Mouse (Mus musculus): ENCODE results near the gene Sla2.
"Not testable (repeated sequence)": the region's sequence is repeated elsewhere in the genome, so short reads cannot be mapped to it uniquely, and the experiment has no call there.

Sla2 gene

DNA sequence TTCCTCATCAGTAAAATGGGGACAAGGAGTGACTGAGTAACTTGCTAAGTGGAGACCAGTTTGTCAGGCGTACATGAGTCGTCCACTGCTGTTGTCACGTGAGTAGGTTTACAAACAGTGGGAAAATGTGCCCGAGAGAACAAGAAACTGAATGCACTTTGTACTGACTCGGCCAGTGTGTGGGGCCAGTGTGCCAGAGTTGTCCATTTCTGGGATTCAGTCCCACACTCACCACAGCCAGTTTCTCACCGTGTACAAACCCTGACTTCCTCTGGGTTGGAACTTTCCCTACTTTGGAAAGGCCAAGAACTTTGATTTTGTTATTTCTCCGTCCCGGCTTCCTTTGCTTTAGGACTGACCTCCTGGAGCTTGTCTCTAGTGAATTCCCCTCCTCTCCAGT lies 18.0 kb downstream of the Sla2 start:
- DNase-seq (ENCODE audit: extremely low read depth, low read depth): no peak

DNA sequence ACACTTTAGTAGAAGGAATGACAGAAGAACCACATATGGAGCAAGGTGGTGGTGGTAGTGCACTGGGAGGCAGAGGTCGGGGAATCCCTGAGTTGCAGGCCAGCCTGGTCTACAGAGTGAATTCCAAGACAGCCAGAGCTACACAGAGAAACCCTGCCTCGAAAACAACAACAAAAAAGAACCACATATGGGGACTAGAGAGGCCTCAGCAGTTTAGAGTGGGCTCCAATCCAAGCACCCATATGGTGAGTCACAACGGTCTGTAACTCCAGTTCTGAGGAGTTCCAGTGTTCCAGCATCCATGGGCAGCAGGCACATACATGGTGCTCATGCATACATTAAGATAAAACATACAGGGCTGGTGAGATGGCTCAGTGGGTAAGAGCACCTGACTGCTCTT lies 22.5 kb downstream of the Sla2 start:
- DNase-seq (ENCODE audit: extremely low read depth, low read depth): no peak

DNA sequence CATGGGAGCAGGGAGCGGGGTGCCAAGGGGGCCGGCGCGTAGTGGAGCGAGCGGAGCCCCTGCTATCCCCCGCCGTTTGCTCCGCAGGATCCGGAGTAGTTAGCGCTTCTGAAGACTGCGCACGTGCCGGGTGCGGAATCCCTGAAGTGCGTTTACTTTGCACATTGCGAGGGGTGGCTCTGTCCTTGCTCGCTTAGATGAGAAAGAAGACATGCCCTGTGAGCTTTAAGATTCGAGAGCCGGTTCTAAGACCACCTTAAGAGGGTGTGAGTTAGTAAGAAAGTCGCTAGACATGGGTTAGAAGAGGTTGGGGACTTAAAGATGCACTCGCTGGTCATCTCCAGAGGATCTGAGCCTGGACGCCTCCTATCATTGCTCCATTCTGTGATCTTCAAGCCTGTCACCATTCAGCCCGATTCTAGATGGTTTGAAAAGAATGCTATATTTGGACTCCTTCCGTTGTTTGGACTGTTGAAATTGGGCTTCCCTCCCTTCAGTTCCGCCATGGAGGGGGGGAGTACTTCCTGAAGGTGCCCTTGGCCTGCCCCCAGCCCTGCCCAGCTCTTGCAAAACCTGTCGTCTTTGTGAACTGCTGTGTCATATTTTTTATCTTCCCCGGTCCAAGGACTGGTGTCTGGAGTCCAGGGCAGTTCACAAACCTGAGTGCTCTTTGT lies 23.4 kb downstream of the Sla2 start:
- DNase-seq (ENCODE audit: extremely low read depth, low read depth): peak; percentile 65

DNA sequence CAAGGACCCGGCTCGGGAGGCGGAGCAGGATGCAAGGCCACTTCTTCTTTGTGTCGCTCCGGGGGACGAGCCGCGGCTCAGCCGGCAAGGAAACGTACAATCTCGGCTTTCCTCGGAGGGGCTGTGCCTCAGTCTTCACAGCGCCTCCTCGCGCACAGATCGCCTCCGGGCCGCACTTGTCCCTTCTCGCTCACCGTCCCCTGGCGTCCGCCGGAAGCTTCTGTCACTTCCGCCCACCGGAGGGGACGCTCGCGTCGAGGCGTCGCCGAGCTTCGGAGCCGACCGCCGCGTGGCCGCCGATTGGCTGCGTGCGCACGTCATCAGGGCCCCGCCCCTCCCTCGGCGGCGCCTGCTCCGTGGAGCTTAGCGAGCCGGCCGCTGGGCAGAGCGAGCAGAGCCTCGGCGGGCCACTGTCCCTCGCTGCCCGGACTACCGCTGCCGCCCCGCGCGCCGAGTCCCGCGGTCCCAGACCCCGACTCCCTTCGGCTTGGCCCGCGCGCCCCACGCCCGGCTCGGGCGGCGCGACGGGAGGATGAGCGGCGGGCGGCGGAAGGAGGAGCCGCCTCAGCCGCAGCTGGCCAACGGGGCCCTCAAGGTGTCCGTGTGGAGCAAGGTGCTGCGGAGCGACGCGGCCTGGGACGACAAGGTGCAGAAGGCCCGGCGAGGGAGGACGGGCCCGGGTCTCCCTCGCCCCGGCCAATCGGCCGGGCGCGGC lies 24.1 kb downstream of the Sla2 start, which contains the start of gene Rab5if:
Rab5if (plus strand) TSS at position 357 of the 715 bp plus-strand sequence.
- peak; percentile 89 for DNase-seq (ENCODE audit: extremely low read depth, low read depth)

DNA sequence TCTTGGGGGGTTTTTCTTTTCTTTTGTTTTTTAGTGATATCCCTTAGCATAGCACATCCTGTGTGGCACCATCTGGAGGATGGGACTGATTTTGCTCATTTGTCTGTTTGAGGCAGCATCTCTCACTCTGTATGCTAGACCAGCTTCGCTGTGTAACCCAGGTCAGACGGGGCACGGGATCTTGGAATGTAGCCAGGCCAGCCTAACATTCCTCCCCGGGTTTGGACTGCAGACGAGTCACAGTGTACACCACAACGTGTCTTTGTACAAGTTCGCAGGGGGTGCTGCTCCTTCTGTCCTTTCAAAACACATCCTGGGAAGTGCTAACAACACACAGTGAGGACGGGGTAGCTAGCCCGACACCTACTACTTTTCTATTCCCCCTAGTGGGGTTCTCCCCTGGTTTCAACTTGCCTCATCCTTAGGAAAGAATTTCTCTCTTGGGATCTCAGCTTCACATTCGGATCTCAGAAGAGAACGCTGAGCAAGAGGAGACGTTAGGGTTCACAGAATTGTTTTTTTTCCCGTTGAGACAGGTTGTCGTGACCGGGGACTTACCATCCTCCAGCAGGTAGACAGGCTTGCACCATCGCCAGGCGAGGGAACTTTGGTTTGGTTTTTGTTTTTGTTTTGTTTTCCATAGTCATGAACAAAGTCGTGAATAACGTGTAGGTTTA lies 24.8 kb downstream of the Sla2 start:
- no peak for DNase-seq (ENCODE audit: extremely low read depth, low read depth)

DNA sequence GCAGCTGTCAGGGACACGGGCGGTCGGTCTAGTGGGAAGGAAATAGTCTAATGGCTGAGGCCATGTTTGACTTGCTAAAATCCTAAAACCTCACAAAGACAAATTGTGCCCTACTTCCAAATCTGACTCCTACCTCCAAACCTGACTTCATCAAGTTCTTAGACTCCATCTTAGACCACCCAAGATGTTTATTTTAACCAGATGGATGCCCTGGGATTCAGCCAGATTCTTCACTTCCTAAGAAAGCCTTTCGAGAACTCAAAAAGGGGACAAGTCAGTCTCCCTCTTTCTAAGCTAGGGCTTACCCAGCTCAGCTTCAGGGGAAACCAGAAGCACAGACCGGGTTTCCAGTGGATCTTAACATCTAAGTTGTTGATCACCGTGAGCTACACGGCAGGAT lies 28.3 kb downstream of the Sla2 start:
- no peak for DNase-seq (ENCODE audit: extremely low read depth, low read depth)

DNA sequence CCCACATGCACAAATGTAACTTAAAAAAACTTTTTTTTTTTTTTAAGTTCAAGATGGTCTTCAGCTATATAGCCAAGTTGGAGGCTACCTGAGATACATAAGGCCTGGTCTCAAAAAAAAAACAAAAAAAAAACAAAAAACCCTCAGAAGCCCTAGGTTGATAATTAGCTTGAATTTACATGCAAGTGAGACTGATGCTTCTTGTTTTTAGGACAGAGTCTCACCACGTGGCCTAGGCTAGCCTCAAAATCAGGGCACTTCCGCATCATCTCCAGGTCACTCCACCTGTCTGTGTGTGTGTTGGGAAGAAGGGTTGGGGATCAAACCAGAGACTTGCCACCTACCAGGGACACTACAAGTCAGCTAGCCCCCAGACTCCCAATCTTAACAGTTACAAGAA lies 29.2 kb downstream of the Sla2 start, which contains the start of gene 4930518I15Rik:
4930518I15Rik (minus strand) TSS at position 112 of the 400 bp plus-strand sequence.
- no peak for DNase-seq (ENCODE audit: extremely low read depth, low read depth)

DNA sequence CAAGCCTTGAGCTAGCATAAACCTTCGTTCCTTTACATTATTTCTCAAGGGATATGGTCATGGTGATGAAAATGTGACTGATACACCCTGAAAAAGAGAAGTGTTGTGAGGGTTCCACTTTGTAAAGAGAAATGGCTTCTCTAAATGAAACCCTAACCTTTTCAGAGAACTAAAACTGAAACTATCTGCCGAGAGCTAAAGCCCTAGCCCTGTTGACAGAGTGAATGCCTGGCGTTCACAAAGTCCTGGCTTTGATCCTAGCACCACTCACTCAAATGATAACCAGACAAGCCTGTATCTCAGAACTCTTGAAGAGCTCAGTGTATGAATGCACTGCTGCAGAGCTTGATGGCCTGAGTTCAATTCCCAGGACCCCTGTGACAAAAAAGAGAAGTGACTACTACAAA lies 29.6 kb downstream of the Sla2 start:
- DNase-seq (ENCODE audit: extremely low read depth, low read depth): no peak

DNA sequence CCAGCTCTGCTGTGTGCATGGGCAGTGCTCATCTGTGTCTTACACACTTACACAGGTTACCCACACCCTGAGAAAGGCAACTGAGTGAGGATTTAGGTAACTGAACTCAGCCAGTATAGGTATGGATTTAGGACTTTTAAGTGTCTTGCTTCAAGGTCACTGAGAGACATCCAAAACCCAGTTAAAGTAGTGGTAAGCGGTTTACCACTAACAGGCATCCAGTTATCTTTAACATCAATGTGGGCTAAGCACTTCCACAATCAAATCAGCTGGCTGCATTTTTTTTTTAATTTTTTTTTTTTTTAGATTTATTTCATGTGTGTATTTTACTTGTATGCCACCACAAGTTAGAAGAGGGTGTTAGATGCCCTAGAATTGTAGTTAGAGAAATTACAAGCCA lies 30.7 kb downstream of the Sla2 start:
- DNase-seq (ENCODE audit: extremely low read depth, low read depth): no peak

DNA sequence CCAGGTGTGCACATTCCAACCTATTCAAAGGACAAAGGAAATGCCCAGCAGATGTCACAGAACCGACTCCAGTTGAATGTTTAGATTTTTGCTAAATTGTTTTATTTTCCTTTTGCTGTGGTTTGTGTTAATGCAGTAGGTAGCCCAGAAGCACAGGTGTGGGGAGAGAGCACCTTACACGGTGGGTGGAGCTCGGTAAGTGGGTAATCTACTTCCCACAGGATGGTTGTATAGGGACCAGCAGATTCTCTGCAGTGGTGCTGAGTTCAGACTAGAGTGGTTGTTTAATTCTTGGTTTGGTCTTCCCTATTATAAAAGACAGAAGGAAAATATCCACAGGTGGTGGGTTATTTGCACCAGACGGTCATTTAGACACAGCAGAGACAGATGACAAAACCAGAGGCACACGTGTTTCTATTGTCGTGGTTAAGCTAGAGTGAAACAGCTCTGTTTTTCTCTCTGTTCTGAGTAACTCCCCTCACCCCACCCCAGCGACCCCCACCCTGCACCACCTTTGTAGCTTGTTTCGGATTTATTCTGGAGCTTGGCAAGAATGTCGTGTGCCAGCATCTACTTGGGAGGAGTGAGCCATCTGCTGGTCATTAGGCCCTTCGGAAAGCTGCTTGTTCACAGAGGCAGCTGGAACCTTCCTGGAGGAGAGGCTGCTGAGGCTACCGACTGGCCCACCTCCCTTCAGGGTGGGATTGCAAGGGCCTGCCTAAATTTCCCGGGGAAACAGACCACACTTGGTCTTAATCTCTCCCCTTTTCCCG lies 32.8 kb downstream of the Sla2 start:
- DNase-seq (ENCODE audit: extremely low read depth, low read depth): not testable (repeated sequence)

DNA sequence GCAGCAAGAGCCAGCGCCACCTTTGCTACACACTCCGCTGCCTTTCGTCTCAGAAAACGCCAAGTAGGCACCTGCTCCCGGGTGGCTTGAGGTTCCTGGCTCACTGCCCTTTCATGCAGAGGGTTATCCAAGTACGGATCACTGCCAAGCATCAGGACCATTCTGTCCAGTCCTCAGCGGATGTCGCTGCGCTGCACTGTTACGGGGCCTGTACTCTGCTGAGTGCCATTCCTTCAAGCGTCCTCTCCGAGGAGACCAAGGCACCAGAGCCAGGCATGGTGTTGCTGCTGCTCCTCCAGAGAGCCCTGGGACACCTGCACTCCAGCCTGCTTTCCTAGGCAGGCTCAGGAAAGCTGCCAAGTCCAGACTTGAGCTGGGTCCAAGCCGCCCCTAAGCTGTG lies 33.4 kb downstream of the Sla2 start:
- DNase-seq (ENCODE audit: extremely low read depth, low read depth): not testable (repeated sequence)

DNA sequence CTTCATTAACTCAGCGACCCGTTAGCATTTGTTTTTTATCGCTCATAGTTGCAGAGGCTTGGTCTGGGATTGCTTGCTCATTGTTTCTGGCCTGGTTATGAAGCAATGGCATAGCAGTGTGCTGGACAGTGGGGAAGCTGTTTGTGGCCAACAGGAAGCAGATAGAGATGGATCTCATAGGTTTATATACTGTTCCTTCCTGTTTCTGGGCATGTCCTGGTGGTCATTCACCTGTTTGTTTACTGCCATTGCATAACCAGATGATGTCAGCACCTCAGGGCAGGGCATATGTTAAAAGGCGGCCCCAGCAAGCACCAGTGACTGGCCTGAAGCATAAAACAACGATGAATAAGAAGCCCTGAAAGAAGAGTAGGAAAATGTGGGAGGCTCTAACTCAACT lies 36.5 kb downstream of the Sla2 start:
- no peak for DNase-seq (ENCODE audit: extremely low read depth, low read depth)

DNA sequence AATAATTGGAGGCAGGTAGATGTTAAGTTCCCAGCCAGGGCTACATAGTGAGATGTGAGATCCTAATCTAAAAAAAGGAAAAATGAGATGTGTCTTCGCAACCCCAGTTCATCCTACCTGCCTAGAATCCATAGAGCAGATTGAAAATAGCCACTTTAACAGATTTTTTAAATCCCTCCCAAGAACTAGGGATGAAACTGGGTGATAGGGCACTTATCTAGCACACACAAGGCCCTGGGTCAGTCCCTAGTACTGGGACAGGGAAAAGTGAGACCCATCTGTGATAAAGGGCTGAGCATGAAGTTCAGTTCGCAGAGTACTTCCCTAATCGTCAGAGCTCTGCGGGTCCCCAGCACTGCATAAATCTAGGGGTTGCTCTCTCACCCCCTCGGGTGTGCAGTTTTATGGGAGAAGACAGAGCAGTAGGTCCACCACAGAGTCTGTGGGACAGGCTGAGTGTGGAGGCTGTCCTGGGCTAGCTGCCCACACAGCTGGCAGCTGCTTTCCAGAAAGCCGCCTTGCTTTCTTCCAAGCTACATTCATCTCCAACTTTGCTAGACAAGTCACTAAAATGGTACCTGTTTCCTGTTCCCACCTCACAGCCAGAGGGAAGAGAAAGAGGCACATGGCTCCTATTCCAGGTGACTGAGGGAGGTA lies 38.3 kb downstream of the Sla2 start:
- DNase-seq (ENCODE audit: extremely low read depth, low read depth): no peak

DNA sequence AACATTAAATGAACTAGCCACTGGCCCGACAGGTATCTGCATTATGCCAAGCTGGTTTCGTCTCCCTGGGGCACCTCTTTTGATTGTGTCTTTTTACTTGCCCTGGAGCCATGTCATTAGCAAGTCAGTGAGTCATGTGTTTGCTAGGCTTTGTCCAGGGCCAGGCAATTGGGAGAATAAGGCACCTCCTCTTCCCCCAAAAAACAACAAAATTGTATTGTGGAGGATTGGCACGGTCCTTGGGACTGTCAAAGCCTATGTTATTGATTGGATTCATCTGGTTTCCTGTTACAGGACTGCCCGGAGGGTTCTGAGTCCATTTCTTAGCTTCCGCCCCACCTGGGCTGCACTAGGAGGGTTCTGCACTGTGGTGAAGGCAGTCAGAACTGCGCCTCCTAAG lies 39.3 kb downstream of the Sla2 start:
- DNase-seq (ENCODE audit: extremely low read depth, low read depth): no peak

DNA sequence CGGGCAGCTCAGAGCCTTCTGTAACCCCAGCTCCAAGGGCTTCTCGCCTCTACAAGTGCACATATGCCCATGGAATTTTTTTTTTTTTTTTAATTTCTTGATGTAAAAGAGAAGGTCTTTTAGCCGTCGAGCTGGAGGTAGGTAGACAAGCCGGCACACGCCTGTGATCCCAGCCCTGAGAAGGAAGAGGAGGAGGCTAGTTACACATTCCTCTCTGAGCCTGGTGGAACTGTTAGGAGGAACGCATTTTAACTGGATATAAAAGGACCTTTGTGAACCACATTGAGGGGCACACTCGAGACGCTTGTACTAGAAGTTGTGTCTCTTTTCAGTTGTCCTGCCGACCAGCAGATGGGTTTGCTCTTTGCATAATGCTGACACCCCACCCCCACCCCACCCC lies 42.3 kb downstream of the Sla2 start:
- no peak for DNase-seq (ENCODE audit: extremely low read depth, low read depth)

DNA sequence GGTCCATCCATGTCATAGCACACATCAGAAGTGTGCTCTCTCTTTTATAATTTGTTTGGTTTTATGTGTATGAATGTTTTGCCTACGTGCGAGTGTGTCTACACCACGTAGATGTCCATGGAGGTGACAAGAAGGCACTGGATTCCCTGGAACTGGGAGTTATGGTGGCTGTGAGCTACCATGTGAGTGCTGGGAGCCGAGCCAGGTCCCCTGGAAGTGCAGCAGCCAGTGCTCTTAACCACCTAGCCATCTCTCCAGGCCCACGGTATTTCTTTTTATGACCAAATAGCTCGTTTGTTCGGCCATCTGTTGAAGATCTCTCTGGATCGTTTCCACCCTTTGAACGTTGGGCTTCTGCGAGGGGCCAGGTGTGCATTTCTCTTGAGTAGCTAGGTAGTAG lies 43.7 kb downstream of the Sla2 start:
- no peak for DNase-seq (ENCODE audit: extremely low read depth, low read depth)

DNA sequence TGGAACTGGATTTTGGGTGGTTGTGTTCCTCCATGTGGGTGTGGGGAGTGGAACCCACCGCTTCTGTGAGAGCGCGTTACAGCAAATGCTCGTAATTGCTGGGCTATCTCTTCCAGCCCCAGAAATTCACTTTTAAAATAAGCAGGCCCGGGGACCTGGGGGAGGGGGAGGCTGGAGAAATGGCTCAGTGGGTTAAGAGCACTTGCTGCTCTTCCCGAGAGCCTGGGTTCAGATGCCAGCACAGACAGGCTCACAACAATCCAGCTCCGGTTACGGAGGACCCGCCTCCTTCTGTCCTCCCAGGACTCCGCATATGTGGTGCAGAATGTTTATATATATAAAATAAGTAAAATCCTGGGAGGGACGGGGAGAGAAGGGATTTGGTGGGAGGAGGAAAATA lies 44.3 kb downstream of the Sla2 start:
- no peak for DNase-seq (ENCODE audit: extremely low read depth, low read depth)

DNA sequence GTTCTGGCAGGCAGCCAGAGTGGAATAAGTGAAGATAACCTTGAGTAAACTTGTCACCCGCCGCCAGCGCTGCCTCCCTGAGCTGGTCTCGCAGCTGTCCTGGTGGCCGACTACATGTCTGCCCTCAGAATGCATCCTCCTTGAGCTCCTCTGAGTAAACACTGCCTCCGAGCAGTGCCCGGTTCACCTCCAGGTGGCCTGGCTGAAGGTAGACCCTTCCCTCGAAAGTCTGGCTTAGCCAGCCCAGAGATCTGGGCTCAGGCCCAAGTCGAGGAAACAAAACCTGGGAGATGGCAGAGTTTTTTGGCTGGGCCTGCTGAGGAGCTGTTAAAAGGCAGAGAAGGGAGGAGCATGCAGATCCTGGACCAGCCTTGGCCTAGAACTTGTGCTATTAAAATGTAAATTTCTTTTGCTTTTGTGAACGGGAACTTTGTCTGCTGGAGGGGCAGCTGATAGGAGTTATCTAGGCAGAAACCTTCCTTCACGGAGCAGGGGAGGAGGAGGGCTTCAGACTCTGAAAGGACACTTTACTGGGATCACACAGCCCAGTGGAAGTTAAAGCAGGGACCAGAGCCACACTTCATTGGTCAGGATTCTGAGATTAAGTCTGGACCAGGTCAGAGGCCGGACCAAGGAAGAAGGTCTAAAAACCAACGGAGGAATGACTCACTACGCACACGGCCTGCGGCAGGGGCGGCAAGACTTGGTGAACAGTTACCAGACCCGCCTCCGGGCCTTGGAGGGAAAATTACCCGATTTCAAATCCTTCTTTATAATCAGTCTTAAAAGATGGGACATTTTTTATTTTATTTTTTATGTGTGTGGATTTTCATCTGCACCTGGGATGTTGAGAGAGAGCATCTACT lies 44.9 kb downstream of the Sla2 start:
- DNase-seq (ENCODE audit: extremely low read depth, low read depth): peak; percentile 71

DNA sequence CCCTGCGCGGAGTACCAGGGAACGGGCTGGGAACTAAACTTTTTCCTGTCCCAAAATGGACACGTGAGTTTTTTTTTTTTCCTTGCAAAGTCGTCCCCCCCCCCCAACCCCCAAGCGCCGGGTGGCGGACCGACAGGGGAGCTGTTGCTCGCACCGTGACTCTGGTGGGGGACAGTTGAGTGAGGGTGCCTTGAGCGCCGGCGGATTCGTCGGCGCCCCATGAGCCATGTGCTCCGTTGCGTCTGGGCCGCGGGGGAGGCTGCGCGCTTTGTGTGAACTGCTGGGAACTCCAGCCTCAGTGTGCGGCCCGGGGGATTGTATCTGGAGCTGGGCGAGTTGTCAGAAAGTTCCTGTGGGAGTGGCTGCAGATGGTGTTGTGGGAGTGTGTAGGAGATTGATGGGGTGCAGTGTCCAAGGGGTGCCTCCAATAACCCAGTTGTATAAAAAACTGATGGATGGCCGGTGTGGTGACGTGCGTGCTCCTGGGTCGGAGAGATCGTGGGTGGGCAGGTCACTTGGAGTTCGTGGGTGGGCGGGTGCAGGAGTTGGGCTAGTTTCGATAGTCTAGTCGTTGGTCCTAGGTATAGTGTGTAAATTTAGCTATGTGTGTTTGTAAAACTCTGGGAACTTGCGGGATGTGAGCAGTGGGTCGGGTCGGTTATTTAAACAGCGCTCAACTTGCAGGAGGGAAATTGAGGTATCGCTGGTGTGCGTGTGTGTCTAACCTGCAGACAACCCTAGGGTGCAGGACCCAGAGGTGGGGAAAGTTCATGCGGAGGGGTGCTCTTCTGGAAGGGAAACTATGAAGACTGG lies 45.8 kb downstream of the Sla2 start:
- no peak for DNase-seq (ENCODE audit: extremely low read depth, low read depth)

Measured in MEL-GATA-1-ER (cell line).